Comparison of ENCODE assay signal across 23 mouse cellular contexts in the genomic region with DNA sequence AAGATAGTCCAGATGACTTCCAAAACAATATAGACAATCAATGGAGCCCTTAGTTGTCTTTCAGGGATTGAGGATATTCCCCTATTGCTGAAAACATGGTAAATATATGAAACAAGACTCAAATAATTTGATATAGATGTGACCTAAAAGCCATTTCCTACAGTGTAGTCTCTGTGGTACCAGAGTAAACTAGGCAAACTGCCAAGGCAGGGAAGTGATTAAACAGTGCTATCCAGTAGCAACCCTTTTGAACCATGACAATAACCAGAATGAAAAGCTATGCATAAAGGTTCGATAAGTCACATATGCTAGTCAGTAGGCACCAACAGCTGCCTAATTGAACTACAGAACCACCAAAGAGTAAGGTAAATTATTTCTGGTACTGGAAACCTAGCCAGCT. TPM values are rescaled to one million over a fixed set of nuclear protein-coding genes. Genes with fewer than 3 reads are reported as not detected.
DNase-seq lines count a peak whose midpoint lies in the region; ATAC-seq and TF ChIP-seq lines count a peak whose summit lies in the region.
"Had no signal": no experiment of that assay in that cellular context is flagged by ENCODE, and none has a peak within 500 bp of the region (broad histone marks: within the 10 kb centered on the region; RNA-seq: fewer than 3 reads in every experiment).

No protein-coding gene starts in this region.

- no peaks in the 10 kb centered on the region for H3K27me3 ChIP-seq in midbrain, embryonic 14.5 days (ENCODE audit: control insufficient read depth, insufficient read depth, low read length)
- no peaks in the 10 kb centered on the region for H3K27me3 ChIP-seq in midbrain, embryonic 13.5 days
- no peaks in the 10 kb centered on the region for H3K27me3 ChIP-seq in thymus, adult 2 months (ENCODE audit: control insufficient read depth, insufficient read depth, low read length)
- H3K27me3 ChIP-seq: embryonic facial prominence, embryonic 13.5 days; embryonic facial prominence, embryonic 15.5 days; forebrain, embryonic 13.5 days; forebrain, embryonic 15.5 days had no signal

- no peak for TF ChIP-seq POLR2A in brain, embryonic 14.5 days (IDR thresholded peaks at IDR 0.05; ENCODE audit: borderline replicate concordance, extremely low read depth, insufficient read depth, insufficient read length, poor library complexity, severe bottlenecking)
- TF ChIP-seq POLR2A in thymus, adult 2 months (IDR thresholded peaks at IDR 0.05; ENCODE audit: control insufficient read depth, extremely low read depth, insufficient read depth, low read length, poor library complexity), result no peak

- 70% methylated on average over 1 of the region's 1 CpGs for WGBS in midbrain, embryonic 14.5 days
- WGBS in midbrain, embryonic 13.5 days, result 66% methylated on average over 1 of the region's 1 CpGs
- 93% methylated on average over 1 of the region's 1 CpGs for WGBS in thymus, adult 2 months

- H3K9ac ChIP-seq in midbrain, embryonic 14.5 days (replicated peaks; ENCODE audit: low read length), result no peak overlapping the region
- H3K9ac ChIP-seq in midbrain, embryonic 13.5 days (replicated peaks), result no peak overlapping the region
- H3K9ac ChIP-seq: embryonic facial prominence, embryonic 13.5 days; embryonic facial prominence, embryonic 15.5 days; forebrain, embryonic 13.5 days; forebrain, embryonic 15.5 days; forebrain, postnatal 0 days had no signal

- H3K9me3 ChIP-seq in midbrain, embryonic 14.5 days (ENCODE audit: control insufficient read depth, low read length), result no peaks in the 10 kb centered on the region
- no peaks in the 10 kb centered on the region for H3K9me3 ChIP-seq in midbrain, embryonic 13.5 days
- H3K9me3 ChIP-seq: embryonic facial prominence, embryonic 13.5 days; embryonic facial prominence, embryonic 15.5 days; forebrain, embryonic 13.5 days; forebrain, embryonic 15.5 days had no signal

- TF ChIP-seq CTCF in brain, embryonic 14.5 days (IDR thresholded peaks at IDR 0.05; ENCODE audit: borderline replicate concordance, extremely low read depth, insufficient read depth, insufficient read length), result no peak
- TF ChIP-seq CTCF in thymus, adult 2 months (IDR thresholded peaks at IDR 0.05; ENCODE audit: borderline replicate concordance, control insufficient read depth, extremely low read depth, insufficient read depth, low read length, poor library complexity), result no peak

- H3K4me1 ChIP-seq in midbrain, embryonic 14.5 days (ENCODE audit: control insufficient read depth, insufficient read depth, low read length), result no peaks in the 10 kb centered on the region
- H3K4me1 ChIP-seq in midbrain, embryonic 13.5 days (replicated peaks), result no peaks in the 10 kb centered on the region
- no peaks in the 10 kb centered on the region for H3K4me1 ChIP-seq in thymus, adult 2 months (replicated peaks; ENCODE audit: control insufficient read depth, insufficient read depth, low read length)
- H3K4me1 ChIP-seq: embryonic facial prominence, embryonic 13.5 days; embryonic facial prominence, embryonic 15.5 days; forebrain, embryonic 13.5 days; forebrain, embryonic 15.5 days had no signal

- no peak overlapping the region for H3K4me2 ChIP-seq in midbrain, embryonic 14.5 days (ENCODE audit: low read length)
- no peak overlapping the region for H3K4me2 ChIP-seq in midbrain, embryonic 13.5 days (replicated peaks)
- H3K4me2 ChIP-seq: embryonic facial prominence, embryonic 13.5 days; embryonic facial prominence, embryonic 15.5 days; forebrain, embryonic 13.5 days; forebrain, embryonic 15.5 days had no signal

- H3K36me3 ChIP-seq in midbrain, embryonic 14.5 days (ENCODE audit: control insufficient read depth, insufficient read depth, low read length), result no peaks in the 10 kb centered on the region
- no peaks in the 10 kb centered on the region for H3K36me3 ChIP-seq in midbrain, embryonic 13.5 days
- H3K36me3 ChIP-seq in thymus, adult 2 months (ENCODE audit: control insufficient read depth, insufficient read depth, low read length), result no peaks in the 10 kb centered on the region
- H3K36me3 ChIP-seq: embryonic facial prominence, embryonic 13.5 days; embryonic facial prominence, embryonic 15.5 days; forebrain, embryonic 15.5 days had no signal

- no peak overlapping the region for H3K27ac ChIP-seq in midbrain, embryonic 14.5 days (replicated peaks; ENCODE audit: low read depth, low read length)
- H3K27ac ChIP-seq in midbrain, embryonic 13.5 days, result no peak overlapping the region
- H3K27ac ChIP-seq in thymus, adult 2 months (ENCODE audit: control insufficient read depth, insufficient read depth, low read length), result no peak overlapping the region
- H3K27ac ChIP-seq: embryonic facial prominence, embryonic 13.5 days; embryonic facial prominence, embryonic 15.5 days; forebrain, embryonic 13.5 days; forebrain, embryonic 15.5 days had no signal

- DNase-seq in adrenal gland, postnatal 10 days, result peak; percentile 7
- no peak for DNase-seq in adrenal gland, postnatal 36 days
- DNase-seq in cerebellum, postnatal 14 days, result peak; percentile 10 to 15
- no peak for DNase-seq in cerebellum, postnatal 36 days
- DNase-seq in midbrain, embryonic 14.5 days, result peak; percentile 19
- peak; percentile 28 for DNase-seq in brain, embryonic 14.5 days (ENCODE audit: low read depth)
- DNase-seq in thymus, adult 2 months, result no peak
- DNase-seq: adrenal gland, adult 8-10 months; adrenal gland, postnatal 25 days; cerebellum, adult 11 months; cerebellum, adult 2 months; cerebellum, adult 9-10 months; cerebellum, postnatal 25 days; embryo, embryonic 11 days; forebrain, postnatal 0 days had no signal

- H3K4me3 ChIP-seq in midbrain, embryonic 14.5 days (replicated peaks; ENCODE audit: low read depth, low read length), result no peak overlapping the region
- no peak overlapping the region for H3K4me3 ChIP-seq in midbrain, embryonic 13.5 days (replicated peaks)
- no peak overlapping the region for H3K4me3 ChIP-seq in thymus, adult 2 months (ENCODE audit: control insufficient read depth, insufficient read depth, low read length)
- H3K4me3 ChIP-seq: embryonic facial prominence, embryonic 13.5 days; embryonic facial prominence, embryonic 15.5 days; erythroblast, embryonic 14.5 days; forebrain, embryonic 13.5 days; forebrain, embryonic 15.5 days had no signal

- no peak for ATAC-seq in midbrain, embryonic 14.5 days (ENCODE audit: low FRiP score, low TSS enrichment)
- ATAC-seq in midbrain, embryonic 13.5 days, result no peak
- ATAC-seq: activated CD4-positive, CD25-positive, alpha-beta regulatory T cell, adult 4 months; forebrain, embryonic 13.5 days; forebrain, embryonic 15.5 days; forebrain, postnatal 0 days; Patski had no signal

RNA-seq across cellular contexts. Expression of a gene that starts 40.7 kb away (rescaled TPM):
- 10 to 100 TPM; 25.2 to 25.7 TPM for total RNA-seq in adrenal gland, postnatal 10 days (2021)
- total RNA-seq in adrenal gland, postnatal 36 days (2021), result 10 to 100 TPM; 22.1 to 40.3 TPM
- 21.9 and 24.3 TPM in 2 replicates for polyA plus RNA-seq in midbrain, embryonic 14.5 days (2014; fragmentation: Nextera tagmentation; extraction: Ambion mirVana)
- 20.4 and 24.5 TPM in 2 replicates for polyA plus RNA-seq in midbrain, embryonic 13.5 days (2015; fragmentation: Nextera tagmentation; extraction: Ambion mirVana)
- 13.6 and 14.9 TPM in 2 replicates for polyA plus RNA-seq in brain, embryonic 14.5 days (2012; rRNA removed)
- 15.9 and 18.4 TPM in 2 replicates for polyA plus RNA-seq in thymus, adult 2 months (2012; rRNA removed)

Comparison
In these comparisons a context has a peak if more than half of its experiments do, and no peak if none do; other contexts are left out.
1. DNase-seq: peak in adrenal gland, postnatal 10 days (single experiment), cerebellum, postnatal 14 days (2 of 2), midbrain, embryonic 14.5 days (single experiment) and brain, embryonic 14.5 days (single experiment); none in adrenal gland, postnatal 36 days (0 of 2), cerebellum, postnatal 36 days (0 of 2) and thymus, adult 2 months (single experiment).